Mouse (Mus musculus) B cell, adult 2 months (primary cell): ENCODE measurements around the gene Tyrobp.

Source experiments
- DNase-seq, 2 experiments: peaks; one replicate each; pipeline ENCODE4 v3.0.0; 2022

Tyrobp gene

GRCm38 (mm10) chr7:30413596-30413995 is at the start of gene Tyrobp:
Gene Tyrobp (plus strand): TSS chr7:30413760.
- peak in 1 of 2 experiments; percentile 44 for DNase-seq

GRCm38 (mm10) chr7:30367466-30367865 is 46.1 kb upstream of the Tyrobp start:
- no peak for DNase-seq

GRCm38 (mm10) chr7:30373501-30373962 is 40.0 kb upstream of the Tyrobp start:
- peak; percentile 90 to 92 for DNase-seq

- no peak for DNase-seq
Observed at GRCm38 (mm10) chr7:30380061-30380460, 33.5 kb upstream of the Tyrobp start.

GRCm38 (mm10) chr7:30384106-30384505 is 29.5 kb upstream of the Tyrobp start:
- DNase-seq, result no peak

- no peak for DNase-seq
Observed at GRCm38 (mm10) chr7:30392746-30393520, 20.6 kb upstream of the Tyrobp start.

- DNase-seq, result no peak
Observed at GRCm38 (mm10) chr7:30393631-30394030, 19.9 kb upstream of the Tyrobp start.

- peak; percentile 80 to 82 for DNase-seq
Observed at GRCm38 (mm10) chr7:30394379-30394778, 19.2 kb upstream of the Tyrobp start.

- DNase-seq, result peak; percentile 64 to 65
Observed at GRCm38 (mm10) chr7:30394871-30395270, 18.7 kb upstream of the Tyrobp start.

- no peak for DNase-seq
Observed at GRCm38 (mm10) chr7:30399671-30400070, 13.9 kb upstream of the Tyrobp start.

GRCm38 (mm10) chr7:30402343-30402742 is 11.2 kb upstream of the Tyrobp start:
- no peak for DNase-seq

GRCm38 (mm10) chr7:30408639-30409038 is 4.9 kb upstream of the Tyrobp start:
- no peak for DNase-seq

- no peak for DNase-seq
Observed at GRCm38 (mm10) chr7:30409789-30410188, 3.8 kb upstream of the Tyrobp start.

GRCm38 (mm10) chr7:30411023-30411422 is 2.5 kb upstream of the Tyrobp start:
- DNase-seq, result no peak

- DNase-seq, result peak; percentile 70 to 75
Observed at GRCm38 (mm10) chr7:30412735-30413147, 819 bp upstream of the Tyrobp start.

- peak; percentile 62 to 66 for DNase-seq
Observed at GRCm38 (mm10) chr7:30417856-30418255, 4.3 kb downstream of the Tyrobp start.

- peak; percentile 71 to 74 for DNase-seq
Observed at GRCm38 (mm10) chr7:30419561-30420499, 6.3 kb downstream of the Tyrobp start, which contains the start of gene Hcst. Gene Hcst (minus strand): TSS chr7:30419854.

- no peak for DNase-seq
Observed at GRCm38 (mm10) chr7:30420673-30421072, 7.1 kb downstream of the Tyrobp start.

GRCm38 (mm10) chr7:30421175-30421889 is 7.8 kb downstream of the Tyrobp start, which contains the start of gene Nfkbid:
Gene Nfkbid (plus strand): TSS chr7:30421732.
- DNase-seq, result peak; percentile 94 to 95

- DNase-seq, result peak; percentile 97 to 98
Observed at GRCm38 (mm10) chr7:30421890-30422435, 8.4 kb downstream of the Tyrobp start.

- peak; percentile 50 to 57 for DNase-seq
Observed at GRCm38 (mm10) chr7:30422560-30422959, 9.0 kb downstream of the Tyrobp start.

GRCm38 (mm10) chr7:30423071-30423641 is 9.6 kb downstream of the Tyrobp start:
- DNase-seq, result peak in 1 of 2 experiments; percentile 42
